Mouse (Mus musculus): ENCODE results near the gene 1700003E16Rik. TPM values are rescaled to one million over a fixed set of nuclear protein-coding genes. Genes with fewer than 3 reads are reported as not detected.

1700003E16Rik gene
- polyA plus RNA-seq (2017; shearing (Covaris generic)): not detected

DNA sequence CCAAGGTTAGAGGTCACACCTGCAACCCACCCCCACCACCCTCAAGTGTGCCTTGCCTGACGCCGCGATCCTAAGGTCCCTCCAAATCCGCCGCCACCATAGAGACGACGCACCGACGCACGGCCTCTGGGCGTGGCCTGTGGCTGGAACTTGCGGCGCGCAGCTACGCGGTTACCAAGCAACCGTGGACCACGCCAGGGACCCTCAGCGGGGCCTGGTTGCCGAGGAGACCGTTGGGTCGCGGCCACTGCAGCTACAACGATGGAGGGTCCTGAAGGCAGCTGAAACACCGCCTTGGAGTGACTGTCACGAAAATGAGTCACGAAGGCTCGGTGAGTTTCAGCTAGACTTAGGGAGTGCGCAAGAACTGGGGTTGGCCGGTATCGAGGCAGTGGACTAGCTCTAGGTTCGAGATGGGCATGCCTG lies at the start of gene 1700003E16Rik, which contains the start of gene Wdr54:
Gene 1700003E16Rik (plus strand): TSS at position 146 of the 426 bp plus-strand sequence.
Gene Wdr54 (minus strand): TSS at position 139 of the 426 bp plus-strand sequence.
- peak; percentile 78 for ATAC-seq

GRCm38 (mm10) chr6:83107566-83108400 lies 48.4 kb upstream of the 1700003E16Rik start:
- ATAC-seq: peak; percentile 50

DNA sequence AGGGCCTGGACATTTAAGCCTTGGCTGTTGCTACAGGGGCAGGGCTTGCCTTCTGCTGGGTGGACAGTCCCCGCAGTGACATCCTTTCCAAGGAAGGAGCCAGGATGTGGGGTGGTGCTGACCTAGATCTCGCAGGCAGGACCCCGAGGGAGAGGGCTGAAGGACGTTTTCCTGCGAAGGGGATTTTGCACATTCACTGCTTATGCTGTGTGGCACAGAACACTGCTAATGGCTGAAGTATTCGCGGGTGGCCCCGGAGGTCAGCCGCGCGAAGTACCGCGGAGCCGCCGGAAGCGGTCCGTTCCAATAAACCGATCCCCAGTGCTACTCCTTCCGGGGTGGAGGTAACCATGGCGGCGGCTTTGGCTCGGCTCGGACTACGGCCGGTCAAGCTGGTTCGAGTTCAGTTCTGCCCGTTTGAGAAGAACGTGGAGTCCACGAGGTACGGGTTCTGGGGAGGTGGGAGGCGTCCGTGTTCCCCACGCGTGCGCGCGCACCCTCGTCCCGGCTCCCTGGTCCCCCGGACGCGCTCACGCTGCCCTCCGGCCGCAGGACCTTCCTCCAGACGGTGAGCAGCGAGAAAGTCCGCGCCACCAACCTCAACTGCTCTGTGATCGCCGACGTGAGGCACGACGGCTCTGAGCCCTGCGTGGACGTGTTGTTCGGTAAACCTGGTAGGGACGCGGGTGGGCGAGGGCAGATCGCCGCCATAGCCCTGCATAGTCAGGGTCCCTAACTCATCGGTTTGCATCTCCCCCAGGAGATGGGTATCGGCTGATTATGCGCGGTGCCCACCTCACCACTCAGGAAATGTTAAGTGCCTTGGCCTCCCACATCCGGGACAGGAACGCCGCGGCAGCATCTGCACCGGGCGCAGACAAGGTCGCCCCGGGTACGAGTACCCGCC lies 47.2 kb upstream of the 1700003E16Rik start, which contains the start of gene Mrpl53:
Gene Mrpl53 (plus strand): TSS at position 279 of the 907 bp plus-strand sequence.
- ATAC-seq: peak; percentile 79

- ATAC-seq: no peak
These were observed 44.6 kb upstream of the 1700003E16Rik start for GRCm38 (mm10) chr6:83111510-83112136.

DNA sequence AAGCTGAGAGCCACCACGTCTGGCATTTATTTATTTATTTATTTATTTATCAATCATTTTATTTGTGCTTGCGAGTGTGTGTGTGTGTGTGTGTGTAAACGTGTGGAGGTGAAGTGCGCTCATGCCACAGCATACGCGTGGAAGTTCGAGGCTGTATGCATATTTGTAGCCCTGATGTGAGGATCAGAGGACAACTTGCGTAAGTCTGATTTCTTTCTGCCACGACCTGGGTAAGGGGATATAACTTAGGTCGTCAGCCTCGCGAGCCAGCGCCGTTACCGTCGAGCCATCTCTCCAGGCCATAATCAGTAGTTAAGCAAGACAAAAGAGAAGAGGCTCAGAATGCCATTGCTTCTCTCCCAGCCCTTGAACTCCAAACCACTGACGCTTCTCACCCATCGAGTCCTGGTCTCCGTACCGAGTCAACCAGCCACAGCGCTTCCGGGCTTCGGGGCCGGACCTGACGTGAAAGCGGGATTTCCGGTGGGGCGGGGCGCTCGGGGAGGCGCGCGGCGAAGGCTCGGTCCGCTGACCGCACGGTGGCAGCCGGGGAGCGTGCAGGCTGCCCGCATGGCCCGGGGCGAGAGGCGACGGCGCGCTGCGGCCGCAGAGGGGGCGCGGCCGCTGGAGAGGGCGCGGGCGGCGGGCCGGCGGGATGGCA lies 41.1 kb upstream of the 1700003E16Rik start, which contains the start of gene Mogs:
Gene Mogs (plus strand): TSS at position 486 of the 661 bp plus-strand sequence.
- peak; percentile 92 for ATAC-seq

GRCm38 (mm10) chr6:83115682-83116372 lies 40.4 kb upstream of the 1700003E16Rik start:
- ATAC-seq: peak; percentile 65

DNA sequence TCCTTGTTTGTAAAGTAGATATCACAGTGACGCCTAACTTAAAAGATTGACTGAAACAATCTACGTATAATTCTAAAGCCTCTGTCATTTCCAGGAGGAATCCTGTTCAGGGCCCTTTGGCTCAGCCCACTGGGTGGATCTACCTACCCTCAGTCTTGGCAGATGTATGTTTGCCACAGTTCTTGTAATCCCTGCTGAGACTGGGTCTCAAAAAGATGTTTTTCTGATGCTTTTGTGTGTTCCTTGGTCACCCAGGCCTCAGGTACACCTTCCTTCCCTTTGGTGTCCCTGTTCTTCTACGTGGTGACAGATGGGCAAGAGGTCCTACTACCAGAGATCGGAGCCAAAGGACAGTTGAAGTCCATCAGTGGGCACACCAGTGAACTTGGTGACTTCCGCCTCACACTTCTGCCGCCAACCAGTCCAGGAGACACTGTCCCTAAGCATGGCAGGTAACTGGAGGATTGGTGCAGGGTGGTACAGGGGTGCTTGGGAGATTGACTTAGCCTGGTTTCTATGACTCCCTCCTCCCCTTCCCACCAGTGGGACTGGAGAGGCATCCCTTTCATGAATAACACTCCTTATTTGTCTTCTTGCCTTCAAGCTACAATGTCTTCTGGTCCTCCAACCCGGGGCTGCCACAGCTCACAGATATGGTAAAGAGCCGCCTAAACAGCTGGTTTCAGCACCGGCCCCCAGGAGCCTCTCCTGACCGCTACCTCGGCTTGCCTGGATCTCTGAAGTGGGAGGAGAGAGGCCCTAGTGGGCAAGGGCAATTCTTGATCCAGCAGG lies 39.6 kb upstream of the 1700003E16Rik start:
- ATAC-seq: no peak

DNA sequence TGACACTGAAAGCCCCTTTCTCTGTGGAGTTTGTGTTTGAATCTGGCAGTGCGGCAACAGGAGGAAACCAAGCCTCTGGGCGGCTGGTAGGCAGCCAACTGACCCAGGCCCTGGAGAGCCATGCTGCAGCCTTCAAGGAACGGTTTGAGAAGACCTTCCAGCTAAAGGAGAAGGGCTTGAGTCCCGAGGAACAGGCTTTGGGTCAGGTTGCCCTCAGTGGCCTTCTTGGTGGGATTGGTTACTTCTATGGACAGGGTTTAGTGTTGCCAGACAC lies 39.1 kb upstream of the 1700003E16Rik start:
- ATAC-seq: no peak

- no peak for ATAC-seq
These were observed 38.6 kb upstream of the 1700003E16Rik start for GRCm38 (mm10) chr6:83117616-83118015.

DNA sequence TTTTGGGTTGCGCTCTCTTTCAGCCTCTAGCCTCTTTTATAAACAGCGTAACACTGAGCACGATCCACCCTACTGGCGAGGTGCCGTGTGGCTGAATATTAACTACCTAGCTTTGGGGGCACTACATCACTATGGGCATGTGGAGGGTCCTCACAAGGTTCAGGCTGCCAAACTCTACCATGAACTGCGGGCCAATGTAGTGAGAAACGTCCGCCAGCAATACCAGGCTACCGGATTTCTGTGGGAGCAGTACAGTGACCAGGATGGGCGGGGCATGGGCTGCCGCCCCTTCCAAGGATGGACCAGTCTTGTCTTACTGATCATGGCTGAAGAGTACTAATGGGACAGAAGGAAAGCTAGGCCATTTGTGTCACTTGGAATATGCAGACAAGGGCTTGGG lies 37.8 kb upstream of the 1700003E16Rik start:
- ATAC-seq: no peak

DNA sequence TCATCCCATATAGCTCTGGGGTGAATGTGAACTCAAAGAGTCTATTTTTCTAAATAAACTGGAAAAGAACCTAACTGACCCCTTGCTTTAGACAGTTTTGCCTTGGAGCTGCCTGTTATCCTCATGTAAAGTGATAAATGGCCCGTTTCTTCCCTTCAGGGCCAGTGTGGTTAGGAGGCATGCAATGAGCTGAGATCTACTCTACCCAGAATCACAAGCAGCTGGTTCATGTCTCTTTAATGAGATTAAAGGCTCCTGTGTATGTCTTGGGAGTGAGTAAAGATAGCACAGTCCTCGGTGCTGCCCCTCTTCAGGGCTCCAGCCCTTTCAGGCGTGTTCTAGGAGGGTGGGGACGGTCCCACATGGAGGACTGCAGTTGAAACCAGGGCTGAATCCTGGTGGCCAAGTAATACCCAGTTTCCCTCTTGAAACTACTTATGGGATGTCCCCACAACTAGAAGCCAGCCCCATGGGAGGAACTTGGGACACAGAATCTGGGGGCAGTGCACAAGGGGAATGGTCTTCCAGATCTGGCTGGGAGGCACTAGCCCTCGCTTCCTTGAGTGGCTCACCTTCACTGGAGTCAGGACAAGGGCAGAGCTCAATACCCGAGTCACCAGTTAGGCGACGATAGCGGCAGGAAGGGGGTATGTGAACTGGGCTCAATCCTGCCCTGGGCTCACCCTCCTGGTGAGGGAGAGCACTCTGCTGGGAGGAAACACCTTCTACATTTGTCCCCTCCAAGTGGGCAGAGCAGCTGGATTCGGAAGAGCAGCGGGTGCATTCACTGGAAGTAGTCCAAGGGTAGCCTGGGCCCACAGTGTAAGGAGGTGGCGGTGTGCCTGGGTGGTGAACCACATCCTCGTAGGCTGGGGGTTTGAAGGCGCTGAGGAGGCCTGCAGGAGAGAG lies 37.1 kb upstream of the 1700003E16Rik start:
- no peak for ATAC-seq

DNA sequence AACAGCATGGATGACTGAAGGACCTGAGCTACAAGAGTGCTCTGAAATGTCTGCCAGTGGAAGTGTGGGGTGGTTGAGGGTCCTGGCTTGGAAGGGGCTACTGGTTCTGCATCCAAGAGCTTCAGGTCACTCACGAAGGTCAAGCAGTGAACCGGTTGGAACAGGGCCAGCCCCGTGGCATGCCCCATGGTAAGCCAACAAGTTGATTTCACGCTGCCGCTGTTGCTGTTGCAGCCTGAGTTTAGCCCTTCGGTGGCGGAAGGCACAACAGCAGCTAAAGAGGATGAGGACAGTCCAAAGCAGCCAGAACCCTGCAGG lies 36.5 kb upstream of the 1700003E16Rik start:
- no peak for ATAC-seq

- ATAC-seq: peak; percentile 93
These were observed 35.0 kb upstream of the 1700003E16Rik start, which contains the start of gene Wbp1 for GRCm38 (mm10) chr6:83120930-83121862. Gene Wbp1, minus strand, starts transcription at chr6:83121559.

DNA sequence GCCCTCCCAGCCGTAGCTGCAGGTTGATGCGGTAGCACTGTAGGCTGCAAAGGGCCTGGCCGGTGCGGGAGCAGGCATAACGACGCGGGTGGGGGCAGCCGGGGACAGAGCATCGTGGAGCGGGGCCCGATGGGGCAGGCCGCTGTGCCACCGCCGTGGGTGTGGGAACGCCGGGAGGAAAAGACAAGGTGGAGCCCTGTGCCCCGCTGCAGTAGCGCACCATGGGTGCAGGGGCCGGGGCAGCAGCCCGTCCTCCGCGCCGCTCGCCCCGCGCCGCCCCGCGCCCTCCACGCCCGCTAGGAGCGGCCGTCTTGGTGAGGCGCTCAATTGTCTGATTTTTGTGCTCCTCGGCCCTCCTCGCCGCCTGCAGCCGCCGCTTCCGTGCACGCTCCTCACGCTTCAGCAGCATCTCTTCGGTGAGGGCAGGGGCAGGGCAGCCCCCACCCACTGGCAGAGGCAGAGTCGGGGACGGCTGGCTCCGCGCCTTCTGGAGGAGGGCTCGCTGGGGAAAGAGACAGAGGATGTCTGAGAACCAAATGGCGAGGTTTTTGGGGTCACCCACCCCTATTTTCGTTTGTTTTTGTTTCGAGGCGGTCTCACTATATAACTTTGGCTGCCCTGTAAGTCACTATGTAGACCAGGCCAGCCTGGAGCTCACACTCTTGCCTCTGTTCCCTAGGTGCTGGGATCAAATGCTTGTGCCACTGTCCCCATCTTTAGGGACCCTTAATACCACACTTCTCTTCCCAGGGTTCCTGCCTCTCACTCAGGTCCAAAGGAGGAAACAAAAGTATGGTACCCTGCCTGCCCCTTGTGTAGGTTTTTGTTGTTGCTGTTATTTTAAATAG lies 34.1 kb upstream of the 1700003E16Rik start:
- peak; percentile 11 for ATAC-seq

DNA sequence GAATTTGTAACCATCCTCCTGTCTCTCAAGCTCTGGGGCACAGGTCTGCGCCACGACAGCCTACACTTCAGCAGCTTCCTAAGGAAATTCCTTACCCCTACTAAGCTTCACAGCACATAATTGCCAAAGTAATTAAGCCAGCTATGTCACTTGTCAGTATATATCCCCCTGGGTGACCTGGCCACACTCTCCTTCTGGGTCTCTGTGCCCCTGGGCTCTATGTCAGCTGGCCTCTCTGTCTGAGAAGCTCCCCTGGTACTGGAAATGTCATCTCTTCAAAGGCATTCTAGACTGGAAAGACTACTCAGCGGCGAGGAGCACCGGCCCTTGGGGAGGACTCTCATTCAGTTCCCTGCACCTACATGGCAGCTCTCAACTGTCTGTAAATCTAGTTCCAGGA lies 33.2 kb upstream of the 1700003E16Rik start:
- no peak for ATAC-seq

DNA sequence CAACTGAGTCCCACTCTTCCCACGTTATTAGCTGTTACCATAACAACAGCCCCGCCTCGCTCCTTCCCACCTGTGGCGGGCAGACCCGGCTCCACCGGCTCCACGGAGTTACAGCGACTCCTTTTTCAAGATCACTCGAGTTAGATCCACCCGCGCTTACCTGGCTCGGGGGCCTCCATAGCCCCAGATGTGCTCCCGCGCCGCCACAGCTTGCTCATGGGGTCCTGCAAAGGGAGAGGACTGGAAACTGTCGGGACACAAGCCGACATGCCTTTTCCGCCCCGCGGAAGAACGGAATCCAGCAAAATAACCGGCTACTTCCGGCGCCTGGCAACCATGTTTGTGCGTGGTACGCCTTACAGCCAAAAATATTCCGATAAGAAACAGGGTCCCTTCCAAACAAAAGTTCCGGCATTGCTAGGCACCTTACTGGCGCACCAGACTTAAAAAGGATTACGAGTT lies 31.3 kb upstream of the 1700003E16Rik start:
- peak; percentile 37 for ATAC-seq

DNA sequence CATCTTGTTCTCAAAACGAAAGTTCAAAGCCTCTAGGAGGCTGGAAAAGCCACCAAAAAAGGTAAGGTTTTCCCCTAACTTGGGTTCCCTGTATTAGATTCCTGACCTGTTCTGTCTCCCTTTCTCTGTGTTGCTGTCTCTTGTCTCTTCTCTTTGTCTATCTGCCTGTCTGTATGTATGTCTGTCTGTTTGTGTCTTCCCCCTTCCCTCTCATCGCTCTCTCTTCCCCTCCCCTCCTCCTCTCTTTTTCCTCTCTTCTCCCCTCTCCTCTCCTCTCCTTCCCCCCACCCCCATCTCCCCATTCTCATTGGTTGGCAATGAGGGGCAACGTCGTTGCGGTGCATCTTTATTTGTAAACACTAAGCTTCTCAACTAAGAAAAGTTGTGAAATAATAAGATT lies 30.9 kb upstream of the 1700003E16Rik start, which contains the start of gene Ino80b:
Gene Ino80b (minus strand): TSS at position 101 of the 400 bp plus-strand sequence.
- no peak for ATAC-seq
